Mouse (Mus musculus) CD4-positive, CD25-positive, alpha-beta regulatory T cell, adult 9 weeks (primary cell): Measurements from ENCODE around the gene Psd4. TPM values are rescaled to one million over a fixed set of nuclear protein-coding genes. Genes with fewer than 3 reads are reported as not detected.

ENCODE experiments used
- polyA plus RNA-seq: library from polyadenylated mRNA; unstranded; fragments of 100-300 nt; shearing (Covaris generic); gene quantifications from one replicate; pipeline ENCODE4 v1.2.1, GENCODE M21; 2017

Gene Psd4
- polyA plus RNA-seq: 195 TPM

DNA sequence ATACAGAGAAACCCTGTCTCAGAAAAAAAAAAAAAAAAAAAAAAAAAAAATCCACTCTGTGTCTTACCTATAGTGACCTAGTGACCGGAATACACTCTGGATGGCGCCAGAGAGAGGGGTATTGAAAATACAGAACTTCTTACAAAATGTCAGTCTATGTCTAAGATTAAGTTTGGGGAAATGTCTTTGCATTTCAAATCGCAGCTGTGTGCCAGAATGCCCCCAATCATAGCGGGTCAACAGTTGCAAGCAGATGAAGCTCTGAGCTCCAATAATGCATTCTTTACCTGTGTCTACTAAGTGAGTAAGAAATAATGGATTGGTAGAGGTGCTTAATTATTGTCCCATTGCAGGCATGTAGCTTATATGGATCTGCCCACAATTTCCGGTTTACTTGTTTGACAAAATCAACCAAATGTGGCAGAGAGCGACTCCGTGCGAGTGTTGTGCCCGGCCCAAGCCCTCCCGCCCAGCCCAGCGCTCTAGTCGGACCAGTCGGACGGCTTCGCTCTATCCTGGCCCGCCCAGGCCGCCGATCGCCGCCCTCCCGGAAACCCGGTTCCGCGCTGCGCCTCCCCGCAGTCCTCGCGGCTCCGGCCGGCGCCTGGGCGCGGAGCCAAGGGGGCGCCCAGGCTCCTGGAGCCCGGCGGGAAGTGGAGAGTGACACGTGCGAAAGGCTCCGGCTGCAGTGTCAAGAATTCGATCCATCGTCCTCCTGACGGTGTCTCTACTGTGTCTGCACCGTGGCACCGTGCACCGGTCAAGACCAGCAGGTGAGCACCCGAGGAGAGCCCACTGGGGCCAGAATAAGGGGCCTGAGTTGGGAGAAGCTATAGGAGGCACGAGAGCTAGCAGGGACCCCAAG is at the start of gene Psd4:
TSS of gene Psd4 (plus strand) at position 551 of the 865 bp plus-strand sequence.

DNA sequence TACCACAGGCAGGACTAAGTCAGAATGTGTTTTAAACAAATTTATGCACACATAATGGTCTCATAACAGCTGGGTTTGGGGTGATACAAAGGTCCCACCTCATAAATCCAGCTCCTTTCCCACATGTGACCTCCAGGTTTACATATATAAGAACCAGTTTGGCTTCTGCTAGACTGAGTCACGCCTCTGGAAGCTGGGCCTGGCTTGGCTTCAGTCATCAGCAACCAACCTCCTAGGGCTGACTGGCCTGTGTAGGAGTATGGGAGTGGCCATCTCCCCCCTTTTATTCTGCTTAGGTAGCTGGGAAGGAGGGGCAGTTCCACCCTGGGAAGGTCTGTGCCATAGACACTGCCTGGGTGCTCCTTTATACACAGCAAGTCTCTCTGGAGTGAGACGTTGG is 30.8 kb upstream of the Psd4 start, which contains the start of gene Il1rn:
TSS of gene Il1rn (plus strand) at position 309 of the 400 bp plus-strand sequence.

Other genes starting within 250 kb of the Psd4 start
- gene Il1f8, start 214.4 kb upstream of the Psd4 start, polyA plus RNA-seq: not detected
- gene Il1f9, start 181.1 kb upstream of the Psd4 start, polyA plus RNA-seq: not detected
- not detected for gene Il1f6, start 152.2 kb upstream of the Psd4 start, polyA plus RNA-seq
- gene Il1f5, start 90.6 kb upstream of the Psd4 start, polyA plus RNA-seq: not detected
- gene Il1f10, start 76.4 kb upstream of the Psd4 start, polyA plus RNA-seq: not detected
- gene Il1rn, start 30.7 kb upstream of the Psd4 start, polyA plus RNA-seq: 2.2 TPM
- gene Pax8, start 108.0 kb downstream of the Psd4 start, polyA plus RNA-seq: not detected